Mouse (Mus musculus) neural tube, embryonic 13.5 days (tissue): ENCODE measurements around the gene Xrn2. TPM values are rescaled to one million over a fixed set of nuclear protein-coding genes. Genes with fewer than 3 reads are reported as not detected.
"Not testable (repeated sequence)": the region's sequence is repeated elsewhere in the genome, so short reads cannot be mapped to it uniquely, and the experiment has no call there.

ENCODE experiments used
- ATAC-seq: fragments of 200-750 bp; cut with Nextera tagmentation; 2 replicates; pipeline ENCODE4 v1.8.0; 2017; ENCODE audit warnings: low read depth, mild to moderate bottlenecking, moderate TSS enrichment, moderate library complexity
- H3K27ac ChIP-seq: fragments of 300-500 bp; sonication (generic); replicated peaks from 2 replicates; pipeline ENCODE4 v1.5.1; 2015; ENCODE audit warnings: moderate library complexity, mild to moderate bottlenecking, inconsistent platforms
- H3K27me3 ChIP-seq: fragments of 300-500 bp; sonication (generic); 2 replicates; pipeline ENCODE4 v1.6.1; 2015; ENCODE audit warnings: mild to moderate bottlenecking, inconsistent platforms
- H3K36me3 ChIP-seq: fragments of 300-500 bp; sonication (generic); 2 replicates; pipeline ENCODE4 v1.6.1; 2015; ENCODE audit warnings: mild to moderate bottlenecking, inconsistent platforms
- H3K4me1 ChIP-seq: fragments of 300-500 bp; sonication (generic); replicated peaks from 2 replicates; pipeline ENCODE4 v1.6.1; 2015; ENCODE audit warnings: inconsistent platforms
- H3K4me2 ChIP-seq: fragments of 300-500 bp; sonication (generic); 2 replicates; pipeline ENCODE4 v1.6.1; 2015; ENCODE audit warnings: inconsistent platforms, mild to moderate bottlenecking, moderate library complexity
- H3K4me3 ChIP-seq: fragments of 300-500 bp; sonication (generic); 2 replicates; pipeline ENCODE4 v1.5.1; 2015; ENCODE audit warnings: mild to moderate bottlenecking, inconsistent platforms
- H3K9ac ChIP-seq: fragments of 300-500 bp; sonication (generic); 2 replicates; pipeline ENCODE4 v1.6.1; 2015; ENCODE audit warnings: moderate library complexity, mild to moderate bottlenecking, inconsistent platforms
- H3K9me3 ChIP-seq: fragments of 300-500 bp; sonication (generic); 2 replicates; pipeline ENCODE4 v1.6.1; 2016; ENCODE audit warnings: inconsistent platforms
- WGBS: fragments of 180-500 bp; shearing (Covaris S2); methylation state at CpG from one replicate; pipeline ENCODE4 v1.1.7; 2015; 5-methylcytosine and 5-hydroxymethylcytosine counted together
- polyA plus RNA-seq: library from polyadenylated mRNA; unstranded; fragments of >200 nt; fragmentation: Nextera tagmentation; extraction: Ambion mirVana; gene quantifications from 2 replicates; pipeline ENCODE4 v1.2.1, GENCODE M21; 2015

Gene Xrn2
- polyA plus RNA-seq, 1 experiment from 2014 or later: 73.1 TPM

- peak overlapping the region; percentile 97 for H3K27ac ChIP-seq
- WGBS: 53% methylated on average over 7 of the region's 7 CpGs
- 0 out of 2 replicates have a peak, but pooled peaks have one; percentile 3 for ATAC-seq
Observed at GRCm38 (mm10) chr2:147012141-147012622, 614 bp upstream of the Xrn2 start.

GRCm38 (mm10) chr2:147013194-147013969 is 586 bp downstream of the Xrn2 start:
- Histone ChIP-seq H3K4me3 (peak overlapping the region; percentile 73), H3K4me1 (peaks cover 30% of the 10 kb centered on the region), H3K9ac (peak overlapping the region; percentile 80), H3K27ac (peak overlapping the region; percentile 97), H3K36me3 (no peaks in the 10 kb centered on the region), H3K9me3 (no peaks in the 10 kb centered on the region), H3K27me3 (no peaks in the 10 kb centered on the region), H3K4me2 (peak overlapping the region; percentile 73)
- peak; percentile 95 for ATAC-seq
- WGBS: under 1% methylated on average over 41 of the region's 59 CpGs

More at GRCm38 (mm10) chr2:147012141-147012622, 614 bp upstream of the Xrn2 start:
- Histone ChIP-seq H3K9me3 (no peaks in the 10 kb centered on the region), H3K27me3 (no peaks in the 10 kb centered on the region), H3K4me2 (peak overlapping the region; percentile 73), H3K4me1 (peaks cover 30% of the 10 kb centered on the region), H3K4me3 (peak overlapping the region; percentile 73), H3K9ac (peak overlapping the region; percentile 80), H3K36me3 (no peaks in the 10 kb centered on the region)

- no peaks in the 10 kb centered on the region for H3K27me3 ChIP-seq
- no peaks in the 10 kb centered on the region for H3K9me3 ChIP-seq
- 32% methylated on average over 15 of the region's 15 CpGs for WGBS
- peaks cover 30% of the 10 kb centered on the region for H3K4me1 ChIP-seq
- peak overlapping the region; percentile 80 for H3K9ac ChIP-seq
- no peaks in the 10 kb centered on the region for H3K36me3 ChIP-seq
- no peak for ATAC-seq
- H3K4me2 ChIP-seq: peak overlapping the region; percentile 73
- H3K27ac ChIP-seq: peak overlapping the region; percentile 97
- H3K4me3 ChIP-seq: peak overlapping the region; percentile 73
Observed at GRCm38 (mm10) chr2:147014101-147014886, 1.5 kb downstream of the Xrn2 start.

- H3K4me2 ChIP-seq: not testable (repeated sequence)
Observed at GRCm38 (mm10) chr2:147022041-147022440, 9.2 kb downstream of the Xrn2 start.

GRCm38 (mm10) chr2:147023067-147023466 is 10.3 kb downstream of the Xrn2 start:
- H3K4me2 ChIP-seq: no peak overlapping the region
- ATAC-seq: no peak
- WGBS: 93% methylated on average over 5 of the region's 5 CpGs

More at GRCm38 (mm10) chr2:147022041-147022440, 9.2 kb downstream of the Xrn2 start:
- H3K4me1 ChIP-seq, H3K9me3 ChIP-seq, ATAC-seq, H3K27me3 ChIP-seq, H3K9ac ChIP-seq, H3K4me3 ChIP-seq, H3K27ac ChIP-seq: not testable (repeated sequence)
- WGBS: 93% methylated on average over 1 of the region's 1 CpGs
- peaks cover 15% of the 10 kb centered on the region for H3K36me3 ChIP-seq

GRCm38 (mm10) chr2:147023560-147023959 is 10.8 kb downstream of the Xrn2 start:
- Histone ChIP-seq H3K4me1 (0 out of 2 replicates have a peak, but pooled peaks cover 4% of the 10 kb centered on the region), H3K9ac (no peak overlapping the region), H3K36me3 (peaks cover 27% of the 10 kb centered on the region), H3K4me3 (no peak overlapping the region), H3K4me2 (no peak overlapping the region), H3K27ac (no peak overlapping the region), H3K27me3 (no peaks in the 10 kb centered on the region), H3K9me3 (no peaks in the 10 kb centered on the region)
- ATAC-seq: no peak
- 90% methylated on average over 4 of the region's 4 CpGs for WGBS

More at GRCm38 (mm10) chr2:147023067-147023466, 10.3 kb downstream of the Xrn2 start:
- no peaks in the 10 kb centered on the region for H3K27me3 ChIP-seq
- no peak overlapping the region for H3K9ac ChIP-seq
- no peaks in the 10 kb centered on the region for H3K9me3 ChIP-seq
- no peak overlapping the region for H3K27ac ChIP-seq
- no peak overlapping the region for H3K4me3 ChIP-seq
- H3K36me3 ChIP-seq: peaks cover 25% of the 10 kb centered on the region
- H3K4me1 ChIP-seq: 0 out of 2 replicates have a peak, but pooled peaks cover 4% of the 10 kb centered on the region

GRCm38 (mm10) chr2:147033065-147033464 is 20.3 kb downstream of the Xrn2 start:
- Histone ChIP-seq H3K4me1 (no peaks in the 10 kb centered on the region), H3K27me3 (no peaks in the 10 kb centered on the region), H3K4me3 (no peak overlapping the region), H3K27ac (no peak overlapping the region), H3K9me3 (no peaks in the 10 kb centered on the region), H3K4me2 (no peak overlapping the region), H3K9ac (no peak overlapping the region), H3K36me3 (peaks cover 69% of the 10 kb centered on the region)
- 48% methylated on average over 2 of the region's 2 CpGs for WGBS
- ATAC-seq: no peak

- H3K36me3 ChIP-seq: peaks cover 58% of the 10 kb centered on the region
- WGBS: 89% methylated on average over 2 of the region's 2 CpGs
- no peak for ATAC-seq
Observed at GRCm38 (mm10) chr2:147035864-147036263, 23.1 kb downstream of the Xrn2 start.

GRCm38 (mm10) chr2:147047051-147047450 is 34.3 kb downstream of the Xrn2 start:
- no peak overlapping the region for H3K4me3 ChIP-seq
- H3K27me3 ChIP-seq: no peaks in the 10 kb centered on the region
- H3K36me3 ChIP-seq: peaks cover 56% of the 10 kb centered on the region
- H3K4me2 ChIP-seq: no peak overlapping the region
- 87% methylated on average over 3 of the region's 3 CpGs for WGBS
- H3K9ac ChIP-seq: no peak overlapping the region
- no peaks in the 10 kb centered on the region for H3K9me3 ChIP-seq
- H3K27ac ChIP-seq: no peak overlapping the region
- no peak for ATAC-seq
- H3K4me1 ChIP-seq: no peaks in the 10 kb centered on the region

More at GRCm38 (mm10) chr2:147035864-147036263, 23.1 kb downstream of the Xrn2 start:
- Histone ChIP-seq H3K9me3 (no peaks in the 10 kb centered on the region), H3K27me3 (no peaks in the 10 kb centered on the region), H3K27ac (no peak overlapping the region), H3K9ac (no peak overlapping the region), H3K4me3 (no peak overlapping the region), H3K4me1 (no peaks in the 10 kb centered on the region), H3K4me2 (no peak overlapping the region)

- ATAC-seq: no peak
- H3K9me3 ChIP-seq: no peaks in the 10 kb centered on the region
- no peaks in the 10 kb centered on the region for H3K27me3 ChIP-seq
- H3K4me3 ChIP-seq: no peak overlapping the region
- no peak overlapping the region for H3K27ac ChIP-seq
- WGBS: 89% methylated on average over 2 of the region's 2 CpGs
- H3K36me3 ChIP-seq: peaks cover 59% of the 10 kb centered on the region
- no peaks in the 10 kb centered on the region for H3K4me1 ChIP-seq
- H3K9ac ChIP-seq: no peak overlapping the region
- H3K4me2 ChIP-seq: no peak overlapping the region
Observed at GRCm38 (mm10) chr2:147053229-147053892, 40.6 kb downstream of the Xrn2 start.

- H3K4me2 ChIP-seq: no peak overlapping the region
- no peak overlapping the region for H3K27ac ChIP-seq
- ATAC-seq: no peak
- no peaks in the 10 kb centered on the region for H3K9me3 ChIP-seq
- no peaks in the 10 kb centered on the region for H3K27me3 ChIP-seq
- H3K36me3 ChIP-seq: peaks cover 26% of the 10 kb centered on the region
- H3K4me1 ChIP-seq: peaks cover 8% of the 10 kb centered on the region; the same call in 1 of the 2 replicates
- no peak overlapping the region for H3K4me3 ChIP-seq
- no peak overlapping the region for H3K9ac ChIP-seq
- WGBS: 88% methylated on average over 1 of the region's 1 CpGs
Observed at GRCm38 (mm10) chr2:147067480-147068246, 54.9 kb downstream of the Xrn2 start.
